31 mouse cellular contexts compared by ENCODE assay signal in genomic region chrX:89904871-89905270, GRCm38 (mm10). TPM values are rescaled to one million over a fixed set of nuclear protein-coding genes. Genes with fewer than 3 reads are reported as not detected.
"Had no signal": no experiment of that assay in that cellular context is flagged by ENCODE, and none has a peak within 500 bp of the region (broad histone marks: within the 10 kb centered on the region; RNA-seq: fewer than 3 reads in every experiment).

No protein-coding gene starts in this region.

- H3K4me1 ChIP-seq: heart, embryonic 13.5 days; heart, embryonic 15.5 days; hindbrain, embryonic 13.5 days; hindbrain, embryonic 15.5 days; kidney, embryonic 15.5 days; limb, embryonic 13.5 days; limb, embryonic 15.5 days had no signal

- H3K9ac ChIP-seq: forebrain, postnatal 0 days; heart, embryonic 13.5 days; heart, embryonic 15.5 days; hindbrain, embryonic 13.5 days; hindbrain, embryonic 15.5 days; kidney, embryonic 15.5 days; limb, embryonic 13.5 days; limb, embryonic 15.5 days had no signal

- H3K27ac ChIP-seq: heart, adult 2 months; heart, embryonic 13.5 days; heart, embryonic 15.5 days; hindbrain, embryonic 13.5 days; hindbrain, embryonic 15.5 days; hindbrain, postnatal 0 days; kidney, embryonic 15.5 days; kidney, postnatal 0 days; limb, embryonic 13.5 days; limb, embryonic 15.5 days had no signal

- DNase-seq: forebrain, postnatal 0 days; gastrocnemius, postnatal 14 days; gastrocnemius, postnatal 36 days; heart, adult 11 months; heart, adult 2 months; heart, postnatal 14 days; heart, postnatal 36 days; kidney, adult 11 months; kidney, adult 2 months; kidney, adult 9 months; kidney, postnatal 14 days; kidney, postnatal 36 days; layer of hippocampus, adult 9-11 months; layer of hippocampus, postnatal 36 days; left cerebral cortex, postnatal 4 days had no signal

- H3K36me3 ChIP-seq: heart, embryonic 13.5 days; heart, embryonic 15.5 days; hindbrain, embryonic 13.5 days; hindbrain, embryonic 15.5 days; kidney, embryonic 15.5 days; limb, embryonic 13.5 days; limb, embryonic 15.5 days had no signal

- H3K4me2 ChIP-seq: heart, embryonic 11.5 days; heart, embryonic 13.5 days; heart, embryonic 15.5 days; hindbrain, embryonic 13.5 days; hindbrain, embryonic 15.5 days; kidney, embryonic 15.5 days; limb, embryonic 13.5 days; limb, embryonic 15.5 days had no signal

- H3K27me3 ChIP-seq: heart, embryonic 13.5 days; heart, embryonic 15.5 days; hindbrain, embryonic 13.5 days; hindbrain, embryonic 15.5 days; kidney, embryonic 15.5 days; limb, embryonic 13.5 days; limb, embryonic 15.5 days had no signal

- ATAC-seq: forebrain, postnatal 0 days; hindbrain, postnatal 0 days had no signal

- H3K4me3 ChIP-seq: heart, adult 2 months; heart, embryonic 13.5 days; heart, embryonic 15.5 days; hindbrain, embryonic 13.5 days; hindbrain, embryonic 15.5 days; kidney, embryonic 15.5 days; limb, embryonic 13.5 days; limb, embryonic 15.5 days had no signal

- H3K9me3 ChIP-seq: heart, embryonic 15.5 days; hindbrain, embryonic 13.5 days; hindbrain, embryonic 15.5 days; kidney, embryonic 15.5 days; limb, embryonic 13.5 days; limb, embryonic 15.5 days had no signal

RNA-seq across cellular contexts. Expression of gene 4930415L06Rik, which starts 27.8 kb away (rescaled TPM):
- polyA plus RNA-seq: forebrain, postnatal 0 days; gonadal fat pad, adult 2 months; heart, adult 2 months; heart, embryonic 11.5 days; heart, embryonic 13.5 days; heart, embryonic 15.5 days; heart, postnatal 0 days; hindbrain, embryonic 11.5 days; hindbrain, embryonic 13.5 days; hindbrain, embryonic 15.5 days; hindbrain, postnatal 0 days; kidney, adult 2 months; kidney, embryonic 15.5 days; kidney, postnatal 0 days; large intestine, adult 2 months; limb, embryonic 11.5 days; limb, embryonic 13.5 days; limb, embryonic 15.5 days; liver, adult 2 months had no signal
